In genomic region chr9:35592903-35593302, GRCm38 (mm10) we compare ENCODE assay signal across 9 mouse cellular contexts. TPM values are rescaled to one million over a fixed set of nuclear protein-coding genes. Genes with fewer than 3 reads are reported as not detected.
DNase-seq lines count a peak whose midpoint lies in the region; ATAC-seq and TF ChIP-seq lines count a peak whose summit lies in the region.
"Had no signal": no experiment of that assay in that cellular context is flagged by ENCODE, and none has a peak within 500 bp of the region (broad histone marks: within the 10 kb centered on the region; RNA-seq: fewer than 3 reads in every experiment).

No protein-coding gene starts in this region.

- ATAC-seq in cerebellum, adult (ENCODE audit: insufficient number of reproducible peaks, low FRiP score, low TSS enrichment): no peak
- no peak for ATAC-seq in lung, postnatal 0 days
- peak; percentile 66; the same call in 1 of the 2 replicates for ATAC-seq in midbrain, embryonic 16.5 days

- H3K9ac ChIP-seq in lung, postnatal 0 days (replicated peaks; ENCODE audit: low read depth): no peak overlapping the region
- H3K9ac ChIP-seq in midbrain, embryonic 16.5 days (ENCODE audit: low read depth, low read length): no peak overlapping the region

- peak; percentile 54 for TF ChIP-seq CTCF in lung, postnatal 0 days (IDR thresholded peaks at IDR 0.05)

- no peak overlapping the region for H3K4me2 ChIP-seq in lung, postnatal 0 days (replicated peaks; ENCODE audit: low read depth, low read length)
- no peak overlapping the region for H3K4me2 ChIP-seq in midbrain, embryonic 16.5 days (ENCODE audit: low read length)

- 8% methylated on average over 2 of the region's 2 CpGs for WGBS in lung, postnatal 0 days
- WGBS in midbrain, embryonic 16.5 days: 16% methylated on average over 2 of the region's 2 CpGs

- H3K27ac ChIP-seq in lung, postnatal 0 days (ENCODE audit: low read length): no peak overlapping the region
- no peak overlapping the region for H3K27ac ChIP-seq in midbrain, embryonic 16.5 days (ENCODE audit: low read length)

- H3K4me1 ChIP-seq in lung, postnatal 0 days (ENCODE audit: insufficient read depth, low read depth, low read length): no peaks in the 10 kb centered on the region
- H3K4me1 ChIP-seq in midbrain, embryonic 16.5 days (ENCODE audit: control insufficient read depth, insufficient read depth, low read length): no peaks in the 10 kb centered on the region

- no peak for TF ChIP-seq EP300 in lung, postnatal 0 days (IDR thresholded peaks at IDR 0.05)

- DNase-seq in cerebellum, postnatal 14 days: peak; percentile 14 to 26
- DNase-seq in lung, postnatal 0 days (ENCODE audit: low spot score): peak; percentile 32
- no peak for DNase-seq in lung, adult 18-20 months
- DNase-seq in frontal cortex, adult 2 months (ENCODE audit: extremely low spot score in 1 of 2, low spot score in 1 of 2): peak; percentile 7 to 68
- no peak for DNase-seq in gastrocnemius, postnatal 10 days
- DNase-seq in lung, postnatal 25 days (ENCODE audit: low spot score): no peak

- H3K9me3 ChIP-seq in lung, postnatal 0 days (ENCODE audit: low read length): no peaks in the 10 kb centered on the region
- H3K9me3 ChIP-seq in midbrain, embryonic 16.5 days (replicated peaks; ENCODE audit: control insufficient read depth, low read length, poor library complexity, severe bottlenecking): no peaks in the 10 kb centered on the region

- no peaks in the 10 kb centered on the region for H3K36me3 ChIP-seq in lung, postnatal 0 days (ENCODE audit: insufficient read depth, low read length)
- H3K36me3 ChIP-seq in midbrain, embryonic 16.5 days (ENCODE audit: control insufficient read depth, insufficient read depth, low read length): no peaks in the 10 kb centered on the region

- no peak overlapping the region for H3K4me3 ChIP-seq in lung, postnatal 0 days (ENCODE audit: low read depth, low read length)
- no peak overlapping the region for H3K4me3 ChIP-seq in midbrain, embryonic 16.5 days (ENCODE audit: low read depth, low read length)

- no peaks in the 10 kb centered on the region for H3K27me3 ChIP-seq in lung, postnatal 0 days (replicated peaks; ENCODE audit: insufficient read depth, low read length)
- H3K27me3 ChIP-seq in midbrain, embryonic 16.5 days (ENCODE audit: control insufficient read depth, insufficient read depth, low read depth, low read length): no peaks in the 10 kb centered on the region

RNA-seq across cellular contexts. Expression of gene Pate4, which starts 18.8 kb away (rescaled TPM):
- not detected in 2 replicates for polyA plus RNA-seq in lung, postnatal 0 days (2015; fragmentation: Nextera tagmentation; extraction: Ambion mirVana)
- not detected in 2 replicates for polyA plus RNA-seq in frontal cortex, adult 2 months (2012; rRNA removed)
- not detected in 2 replicates for polyA plus RNA-seq in midbrain, embryonic 16.5 days (2015; fragmentation: Nextera tagmentation; extraction: Ambion mirVana)
- total RNA-seq in gastrocnemius, postnatal 10 days (2021): not detected
- total RNA-seq: liver, adult 2 months had no signal
- polyA plus RNA-seq: liver, adult 2 months had no signal

RNA-seq across cellular contexts. Expression of gene Hyls1, which starts 22.7 kb away (rescaled TPM):
- 4.7 and 5.0 TPM in 2 replicates for polyA plus RNA-seq in lung, postnatal 0 days (2015; fragmentation: Nextera tagmentation; extraction: Ambion mirVana)
- polyA plus RNA-seq in frontal cortex, adult 2 months (2012; rRNA removed): 5.0 and 6.2 TPM in 2 replicates
- polyA plus RNA-seq in midbrain, embryonic 16.5 days (2015; fragmentation: Nextera tagmentation; extraction: Ambion mirVana): 16.0 and 17.9 TPM in 2 replicates
- 1 to 10 TPM; 1.4 to 2.3 TPM for total RNA-seq in gastrocnemius, postnatal 10 days (2021)

RNA-seq across cellular contexts. Expression of gene Pate2, which starts 22.8 kb away (rescaled TPM):
- polyA plus RNA-seq in lung, postnatal 0 days (2015; fragmentation: Nextera tagmentation; extraction: Ambion mirVana): 0.06 and 0.10 TPM in 2 replicates
- 0.57 and 0.70 TPM in 2 replicates for polyA plus RNA-seq in frontal cortex, adult 2 months (2012; rRNA removed)
- polyA plus RNA-seq in midbrain, embryonic 16.5 days (2015; fragmentation: Nextera tagmentation; extraction: Ambion mirVana): 1.2 and 1.3 TPM in 2 replicates
- under 1 TPM; 0.23 to 0.52 TPM for total RNA-seq in gastrocnemius, postnatal 10 days (2021)
- total RNA-seq: liver, adult 2 months had no signal
- polyA plus RNA-seq: liver, adult 2 months had no signal

RNA-seq across cellular contexts. Expression of gene Pus3, which starts 34.5 kb away (rescaled TPM):
- polyA plus RNA-seq in lung, postnatal 0 days (2015; fragmentation: Nextera tagmentation; extraction: Ambion mirVana): 7.3 and 8.5 TPM in 2 replicates
- 12.3 and 13.3 TPM in 2 replicates for polyA plus RNA-seq in frontal cortex, adult 2 months (2012; rRNA removed)
- polyA plus RNA-seq in midbrain, embryonic 16.5 days (2015; fragmentation: Nextera tagmentation; extraction: Ambion mirVana): 14.4 and 15.0 TPM in 2 replicates
- total RNA-seq in gastrocnemius, postnatal 10 days (2021): 10 to 100 TPM; 10.6 to 11.9 TPM

RNA-seq across cellular contexts. Expression of gene Ddx25, which starts 34.6 kb away (rescaled TPM):
- 0.07 and 0.10 TPM in 2 replicates for polyA plus RNA-seq in lung, postnatal 0 days (2015; fragmentation: Nextera tagmentation; extraction: Ambion mirVana)
- 13.5 and 15.5 TPM in 2 replicates for polyA plus RNA-seq in frontal cortex, adult 2 months (2012; rRNA removed)
- polyA plus RNA-seq in midbrain, embryonic 16.5 days (2015; fragmentation: Nextera tagmentation; extraction: Ambion mirVana): 31.0 and 32.4 TPM in 2 replicates
- under 1 TPM; 0.05 to 0.09 TPM for total RNA-seq in gastrocnemius, postnatal 10 days (2021)
- total RNA-seq: liver, adult 2 months had no signal

Comparison
In these comparisons a context has a peak if more than half of its experiments do, and no peak if none do; other contexts are left out.
1. DNase-seq: peak in cerebellum, postnatal 14 days (2 of 2), lung, postnatal 0 days (single experiment) and frontal cortex, adult 2 months (2 of 2); none in lung, adult 18-20 months (0 of 2), gastrocnemius, postnatal 10 days (single experiment) and lung, postnatal 25 days (single experiment).